Mouse (Mus musculus) C2C12 (cell line): Measurements from ENCODE around the gene Armc2.

Source experiments
- CEBPB ChIP-seq: IDR thresholded peaks from one replicate; pipeline ENCODE4 v1.6.1; 2011; ENCODE audit warnings: low read depth, mild to moderate bottlenecking, control low read depth, moderate library complexity
- CTCF ChIP-seq: IDR thresholded peaks from one replicate; pipeline ENCODE4 v1.5.1; 2011; ENCODE audit not compliant: control insufficient read depth, insufficient read depth, insufficient read length
- FOSL1 ChIP-seq: IDR thresholded peaks from one replicate; pipeline ENCODE4 v1.8.0; 2011; ENCODE audit warnings: mild to moderate bottlenecking, low read length; ENCODE audit not compliant: poor library complexity, insufficient read depth, severe bottlenecking
- MAX ChIP-seq: IDR thresholded peaks from one replicate; pipeline ENCODE4 v1.6.1; 2011; ENCODE audit warnings: mild to moderate bottlenecking, control low read depth
- MYOD1 ChIP-seq: IDR thresholded peaks from one replicate; pipeline ENCODE4 v1.6.1; 2011; ENCODE audit warnings: low read depth; ENCODE audit not compliant: control insufficient read depth, insufficient read length
- USF1 ChIP-seq: IDR thresholded peaks from one replicate; pipeline ENCODE4 v1.6.1; 2011; ENCODE audit warnings: low read depth, mild to moderate bottlenecking, control low read depth, moderate library complexity

- no peak for TF ChIP-seq CTCF
- TF ChIP-seq USF1 = no peak
- TF ChIP-seq CEBPB = no peak
- TF ChIP-seq MAX = no peak
- TF ChIP-seq MYOD1 = no peak
- TF ChIP-seq FOSL1 = no peak
Observed at GRCm38 (mm10) chr10:41896425-41896824, 121.8 kb downstream of the Armc2 start.
